Mouse (Mus musculus) embryo, embryonic 10.5 days (tissue): ENCODE data around the gene Shank2.

Experiments used
- DNase-seq: peaks from one replicate; pipeline ENCODE4 v3.0.0-alpha.2; 2015; ENCODE audit warnings: low spot score

Shank2 gene

GRCm38 (mm10) chr7:144336626-144337025 is 334.9 kb downstream of the Shank2 start:
- peak; percentile 22 for DNase-seq

- DNase-seq = no peak
Measured at GRCm38 (mm10) chr7:144338694-144339093, 337.0 kb downstream of the Shank2 start.

- no peak for DNase-seq
Measured at GRCm38 (mm10) chr7:144340376-144340775, 338.6 kb downstream of the Shank2 start.

GRCm38 (mm10) chr7:144366133-144366532 is 364.4 kb downstream of the Shank2 start:
- no peak for DNase-seq

GRCm38 (mm10) chr7:144373059-144373458 is 371.3 kb downstream of the Shank2 start:
- DNase-seq = no peak

GRCm38 (mm10) chr7:144375483-144375882 is 373.8 kb downstream of the Shank2 start:
- no peak for DNase-seq

- DNase-seq = no peak
Measured at GRCm38 (mm10) chr7:144378254-144378653, 376.5 kb downstream of the Shank2 start.

- DNase-seq = peak; percentile 22
Measured at GRCm38 (mm10) chr7:144379243-144379884, 377.6 kb downstream of the Shank2 start.

- DNase-seq = no peak
Measured at GRCm38 (mm10) chr7:144381588-144381987, 379.9 kb downstream of the Shank2 start.

GRCm38 (mm10) chr7:144387537-144387936 is 385.8 kb downstream of the Shank2 start:
- DNase-seq = no peak

- DNase-seq = no peak
Measured at GRCm38 (mm10) chr7:144389704-144390103, 388.0 kb downstream of the Shank2 start.

GRCm38 (mm10) chr7:144390676-144391075 is 388.9 kb downstream of the Shank2 start:
- no peak for DNase-seq

- no peak for DNase-seq
Measured at GRCm38 (mm10) chr7:144391727-144392126, 390.0 kb downstream of the Shank2 start.

GRCm38 (mm10) chr7:144402492-144402891 is 400.8 kb downstream of the Shank2 start:
- DNase-seq = no peak

GRCm38 (mm10) chr7:144407675-144408074 is 405.9 kb downstream of the Shank2 start:
- no peak for DNase-seq

GRCm38 (mm10) chr7:144408464-144409000 is 406.8 kb downstream of the Shank2 start:
- DNase-seq = no peak

GRCm38 (mm10) chr7:144409682-144410081 is 408.0 kb downstream of the Shank2 start:
- DNase-seq = no peak

GRCm38 (mm10) chr7:144411967-144412906 is 410.5 kb downstream of the Shank2 start:
- peak; percentile 64 for DNase-seq

GRCm38 (mm10) chr7:144414632-144415031 is 412.9 kb downstream of the Shank2 start:
- DNase-seq = no peak

- peak; percentile 23 for DNase-seq
Measured at GRCm38 (mm10) chr7:144415795-144416194, 414.1 kb downstream of the Shank2 start.

- DNase-seq = no peak
Measured at GRCm38 (mm10) chr7:144417234-144417633, 415.5 kb downstream of the Shank2 start.

GRCm38 (mm10) chr7:144417644-144418343 is 416.1 kb downstream of the Shank2 start:
- peak; percentile 53 for DNase-seq
